Comparison of ENCODE assay signal across 10 mouse cellular contexts in the genomic region with DNA sequence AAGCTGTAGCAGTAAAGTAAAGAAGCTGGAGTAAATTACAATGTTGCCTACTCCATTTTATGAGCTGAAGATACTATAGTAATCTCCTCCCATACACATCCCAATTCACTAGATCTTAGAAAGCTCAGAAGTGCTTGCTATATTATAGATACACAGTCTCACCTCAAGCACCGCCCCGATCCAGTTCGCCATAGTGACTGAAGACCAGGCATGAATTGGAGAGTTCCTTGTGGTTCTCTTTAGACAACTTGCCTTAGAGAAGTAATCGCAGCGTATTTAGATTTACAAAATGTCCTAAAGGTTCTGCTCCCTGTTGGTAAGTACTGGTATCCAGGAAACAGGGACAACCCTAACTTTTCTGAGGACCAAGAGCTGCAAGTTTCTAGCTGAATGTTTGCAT. TPM values are rescaled to one million over a fixed set of nuclear protein-coding genes. Genes with fewer than 3 reads are reported as not detected.
A peak's percentile ranks its signal among the peaks of the same experiment; 100 is the strongest.
DNase-seq lines count a peak whose midpoint lies in the region; ATAC-seq and TF ChIP-seq lines count a peak whose summit lies in the region.
"Had no signal": no experiment of that assay in that cellular context is flagged by ENCODE, and none has a peak within 500 bp of the region (broad histone marks: within the 10 kb centered on the region; RNA-seq: fewer than 3 reads in every experiment).

No protein-coding gene starts in this region.

- 90% methylated on average over 5 of the region's 5 CpGs for WGBS in heart, embryonic 16.5 days
- WGBS in bone marrow, adult 2 months, result 71% methylated on average over 5 of the region's 5 CpGs
- WGBS in forebrain, embryonic 16.5 days, result 94% methylated on average over 5 of the region's 5 CpGs
- 94% methylated on average over 5 of the region's 5 CpGs for WGBS in midbrain, embryonic 10.5 days

- H3K4me2 ChIP-seq in heart, embryonic 16.5 days (ENCODE audit: low read depth, low read length), result peak overlapping the region; percentile 73
- H3K4me2 ChIP-seq in forebrain, embryonic 16.5 days (ENCODE audit: low read length), result peak overlapping the region; percentile 58

- no peak for ATAC-seq in heart, embryonic 16.5 days (replicated peaks; ENCODE audit: extremely low read depth, insufficient read depth, low FRiP score)
- ATAC-seq in forebrain, embryonic 16.5 days, result no peak
- no peak for ATAC-seq in megakaryocyte-erythroid progenitor cell, adult 5-6 weeks (replicated peaks; ENCODE audit: low FRiP score, low TSS enrichment, poor library complexity, severe bottlenecking)

- peak overlapping the region; percentile 77 for H3K9ac ChIP-seq in heart, embryonic 16.5 days (ENCODE audit: low read length)
- no peak overlapping the region for H3K9ac ChIP-seq in forebrain, embryonic 16.5 days (replicated peaks; ENCODE audit: low read depth, low read length)

- no peak for DNase-seq in heart, postnatal 36 days
- no peak for DNase-seq in midbrain, embryonic 10.5 days (ENCODE audit: low spot score)
- no peak for DNase-seq in adrenal gland, adult 8-10 months
- no peak for DNase-seq in left cerebral cortex, postnatal 14 days (ENCODE audit: low spot score in 2 of 2)
- DNase-seq: right cerebral cortex, postnatal 14 days had no signal

- peak overlapping the region; percentile 99 for H3K4me3 ChIP-seq in heart, embryonic 16.5 days (ENCODE audit: low read length)
- peak overlapping the region; percentile 20 for H3K4me3 ChIP-seq in bone marrow, adult 2 months (replicated peaks; ENCODE audit: control insufficient read depth, low read depth, low read length)
- peak overlapping the region; percentile 94; the same call in 1 of the 2 replicates for H3K4me3 ChIP-seq in forebrain, embryonic 16.5 days (replicated peaks; ENCODE audit: low read length)
- H3K4me3 ChIP-seq in midbrain, embryonic 10.5 days, result peak overlapping the region; percentile 86

- TF ChIP-seq POLR2A in bone marrow, adult 2 months (IDR thresholded peaks at IDR 0.05; ENCODE audit: borderline replicate concordance, control insufficient read depth, low read depth, low read length), result no peak

- intact Hi-C loops in heart, postnatal 36 days (cut with DNase I), result loop anchor here (10.0 kb wide), 1 partner anchor 542 kb away; a partner anchor contains a TSS
- intact Hi-C loops in left cerebral cortex, postnatal 14 days (cut with DNase I), result loop anchor here (2.0 to 10.0 kb wide), 3 partner anchors 74 to 542 kb away; a partner anchor contains a TSS

- H3K9me3 ChIP-seq in heart, embryonic 16.5 days (replicated peaks; ENCODE audit: control insufficient read depth, low read length), result no peaks in the 10 kb centered on the region
- H3K9me3 ChIP-seq in forebrain, embryonic 16.5 days (ENCODE audit: control insufficient read depth, low read length), result no peaks in the 10 kb centered on the region
- no peaks in the 10 kb centered on the region for H3K9me3 ChIP-seq in midbrain, embryonic 10.5 days (replicated peaks)
- H3K9me3 ChIP-seq: limb, embryonic 15.5 days had no signal

- peaks cover 19% of the 10 kb centered on the region for H3K4me1 ChIP-seq in heart, embryonic 16.5 days (ENCODE audit: control insufficient read depth, insufficient read depth, low read length)
- no peaks in the 10 kb centered on the region; the same call in 1 of the 2 replicates for H3K4me1 ChIP-seq in bone marrow, adult 2 months (ENCODE audit: control insufficient read depth, insufficient read depth, low read length)
- H3K4me1 ChIP-seq in forebrain, embryonic 16.5 days (replicated peaks; ENCODE audit: control insufficient read depth, insufficient read depth, low read length), result peaks cover 22% of the 10 kb centered on the region
- peaks cover 34% of the 10 kb centered on the region for H3K4me1 ChIP-seq in midbrain, embryonic 10.5 days

- H3K36me3 ChIP-seq in heart, embryonic 16.5 days (ENCODE audit: control insufficient read depth, insufficient read depth), result no peaks in the 10 kb centered on the region
- no peaks in the 10 kb centered on the region for H3K36me3 ChIP-seq in forebrain, embryonic 16.5 days (ENCODE audit: control insufficient read depth, insufficient read depth)
- H3K36me3 ChIP-seq in midbrain, embryonic 10.5 days, result peaks cover 13% of the 10 kb centered on the region
- H3K36me3 ChIP-seq: limb, embryonic 15.5 days had no signal

- H3K27ac ChIP-seq in heart, embryonic 16.5 days (ENCODE audit: low read length), result peak overlapping the region; percentile 86
- no peak overlapping the region for H3K27ac ChIP-seq in bone marrow, adult 2 months (ENCODE audit: control insufficient read depth, insufficient read depth, low read depth, low read length, poor library complexity)
- no peak overlapping the region for H3K27ac ChIP-seq in forebrain, embryonic 16.5 days (ENCODE audit: low read length)
- peak overlapping the region; percentile 97; the same call in 1 of the 2 replicates for H3K27ac ChIP-seq in midbrain, embryonic 10.5 days (replicated peaks)

- TF ChIP-seq CTCF in bone marrow, adult 2 months (IDR thresholded peaks at IDR 0.05; ENCODE audit: control insufficient read depth, insufficient read depth, low read length), result no peak

- no peaks in the 10 kb centered on the region for H3K27me3 ChIP-seq in heart, embryonic 16.5 days (ENCODE audit: control insufficient read depth, insufficient read depth, low read length)
- H3K27me3 ChIP-seq in forebrain, embryonic 16.5 days (replicated peaks; ENCODE audit: control insufficient read depth, insufficient read depth, low read length), result no peaks in the 10 kb centered on the region
- H3K27me3 ChIP-seq in midbrain, embryonic 10.5 days (ENCODE audit: low read depth, poor library complexity, severe bottlenecking), result no peaks in the 10 kb centered on the region
- H3K27me3 ChIP-seq: limb, embryonic 15.5 days had no signal

RNA-seq across cellular contexts. Expression of a gene that starts 1.8 kb away (rescaled TPM):
- 6.6 and 6.7 TPM in 2 replicates for polyA plus RNA-seq in heart, embryonic 16.5 days (2015; fragmentation: Nextera tagmentation; extraction: Ambion mirVana)
- 10 to 100 TPM in 1 of 2 experiments, 1 to 10 TPM in 1; 8.1 to 13.6 TPM for total RNA-seq in heart, postnatal 36 days (2021)
- polyA plus RNA-seq in bone marrow, adult 2 months (2011; ENCODE audit: insufficient read depth, insufficient read length, low replicate concordance, missing spikeins), result 4.7 and 11.0 TPM in 2 replicates
- 25.1 and 28.1 TPM in 2 replicates for polyA plus RNA-seq in forebrain, embryonic 16.5 days (2015; fragmentation: Nextera tagmentation; extraction: Ambion mirVana)
- 10.2 and 15.1 TPM in 2 replicates for polyA plus RNA-seq in midbrain, embryonic 10.5 days (2016; fragmentation: Nextera tagmentation; extraction: Ambion mirVana)
- total RNA-seq in adrenal gland, adult 8-10 months (2022), result 10 to 100 TPM in 2 of 4 experiments, 1 to 10 TPM in 2; 7.3 to 14.3 (median 9.6) TPM
- 10 to 100 TPM; 24.0 to 26.0 TPM for total RNA-seq in left cerebral cortex, postnatal 14 days (2021)
- 24.5 and 31.1 TPM in 2 replicates for total RNA-seq in megakaryocyte-erythroid progenitor cell, adult 5-6 weeks (2014; fragmentation: Nextera tagmentation)
- total RNA-seq in megakaryocyte-erythroid progenitor cell, adult 5-6 weeks (2017), result 33.3 and 38.4 TPM in 2 replicates

Comparison
In these comparisons a context has a peak if more than half of its experiments do, and no peak if none do; other contexts are left out.
1. H3K27ac ChIP-seq: peak in heart, embryonic 16.5 days (single experiment) and midbrain, embryonic 10.5 days (single experiment); none in bone marrow, adult 2 months (single experiment) and forebrain, embryonic 16.5 days (single experiment).
2. H3K4me3 ChIP-seq: peak in every context shown above with its lines; median percentile 99 in heart, embryonic 16.5 days; 94 in forebrain, embryonic 16.5 days; 86 in midbrain, embryonic 10.5 days; 20 in bone marrow, adult 2 months.